Mouse (Mus musculus) heart, embryonic 12.5 days (tissue): ENCODE results near the gene Bsnd. TPM values are rescaled to one million over a fixed set of nuclear protein-coding genes. Genes with fewer than 3 reads are reported as not detected.

Experiments used
- ATAC-seq: fragments of 200-750 bp; cut with Nextera tagmentation; 2 replicates; pipeline ENCODE4 v1.8.0; 2017; ENCODE audit warnings: moderate TSS enrichment, moderate library complexity; ENCODE audit not compliant: insufficient number of reproducible peaks, low FRiP score
- H3K27ac ChIP-seq: fragments of 300-500 bp; sonication (generic); 2 replicates; pipeline ENCODE4 v1.5.1; 2016; ENCODE audit warnings: mild to moderate bottlenecking, moderate library complexity; ENCODE audit not compliant: poor library complexity, severe bottlenecking
- H3K27me3 ChIP-seq: fragments of 300-500 bp; sonication (generic); replicated peaks from 2 replicates; pipeline ENCODE4 v1.6.1; 2016; ENCODE audit warnings: mild to moderate bottlenecking, moderate library complexity
- H3K36me3 ChIP-seq: fragments of 300-500 bp; sonication (generic); 2 replicates; pipeline ENCODE4 v1.6.1; 2016; ENCODE audit warnings: mild to moderate bottlenecking, moderate library complexity
- H3K4me1 ChIP-seq: fragments of 300-500 bp; sonication (generic); replicated peaks from 2 replicates; pipeline ENCODE4 v1.6.1; 2016; ENCODE audit warnings: mild to moderate bottlenecking
- H3K4me2 ChIP-seq: fragments of 300-500 bp; sonication (generic); 2 replicates; pipeline ENCODE4 v1.6.1; 2016; ENCODE audit warnings: mild to moderate bottlenecking, moderate library complexity
- H3K4me3 ChIP-seq: fragments of 300-500 bp; sonication (generic); 2 replicates; pipeline ENCODE4 v1.5.1; 2016; ENCODE audit warnings: mild to moderate bottlenecking
- H3K9ac ChIP-seq: fragments of 300-500 bp; sonication (generic); 2 replicates; pipeline ENCODE4 v1.6.1; 2016; ENCODE audit warnings: mild to moderate bottlenecking, moderate library complexity
- H3K9me3 ChIP-seq: fragments of 300-500 bp; sonication (generic); replicated peaks from 2 replicates; pipeline ENCODE4 v1.6.1; 2016; ENCODE audit warnings: mild to moderate bottlenecking, moderate library complexity
- WGBS: fragments of 180-500 bp; shearing (Covaris S2); methylation state at CpG from one replicate; pipeline ENCODE4 v1.1.7; 2016; 5-methylcytosine and 5-hydroxymethylcytosine counted together
- polyA plus RNA-seq: library from polyadenylated mRNA; unstranded; fragments of >200 nt; fragmentation: Nextera tagmentation; extraction: Ambion mirVana; gene quantifications from 2 replicates; pipeline ENCODE4 v1.2.1, GENCODE M21; 2016

The Bsnd gene
- polyA plus RNA-seq, 1 experiment from 2014 or later = not detected

GRCm38 (mm10) chr4:106453108-106453507 lies 39.0 kb downstream of the Bsnd start:
- Histone ChIP-seq H3K9ac (no peak overlapping the region), H3K9me3 (peaks cover 3% of the 10 kb centered on the region; the same call in 1 of the 2 replicates), H3K4me3 (no peak overlapping the region), H3K4me2 (no peak overlapping the region), H3K27ac (no peak overlapping the region), H3K36me3 (no peaks in the 10 kb centered on the region), H3K4me1 (peaks cover 20% of the 10 kb centered on the region), H3K27me3 (no peaks in the 10 kb centered on the region)
- ATAC-seq = no peak
- 91% methylated on average over 5 of the region's 5 CpGs for WGBS

DNA sequence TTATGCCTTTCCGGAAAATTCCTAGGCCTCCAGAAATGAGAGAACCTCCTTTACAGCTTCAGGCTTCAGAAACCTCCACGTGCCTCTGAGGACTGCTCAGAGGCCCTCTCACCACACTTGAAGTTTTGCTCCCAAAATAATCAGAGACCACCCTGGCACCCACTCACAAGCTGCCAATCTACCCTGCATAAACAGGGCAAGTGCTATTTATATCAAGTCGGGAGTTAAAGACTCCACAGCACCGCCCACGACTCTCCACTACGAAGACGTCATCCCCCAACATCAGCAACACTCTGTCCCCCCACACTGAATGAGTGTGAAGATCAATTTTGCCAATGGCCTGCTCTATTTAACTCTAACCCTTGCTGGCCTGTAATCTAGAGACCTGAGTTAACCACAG lies 39.7 kb downstream of the Bsnd start:
- Histone ChIP-seq H3K4me3 (no peak overlapping the region), H3K27me3 (no peaks in the 10 kb centered on the region), H3K27ac (no peak overlapping the region), H3K9me3 (peaks cover 3% of the 10 kb centered on the region; the same call in 1 of the 2 replicates), H3K4me2 (no peak overlapping the region), H3K9ac (no peak overlapping the region), H3K36me3 (no peaks in the 10 kb centered on the region), H3K4me1 (peaks cover 20% of the 10 kb centered on the region)
- ATAC-seq = no peak
- WGBS = 37% methylated on average over 7 of the region's 7 CpGs

GRCm38 (mm10) chr4:106449306-106449705 lies 42.8 kb downstream of the Bsnd start:
- Histone ChIP-seq H3K9ac (no peak overlapping the region), H3K4me1 (peaks cover 20% of the 10 kb centered on the region), H3K4me3 (no peak overlapping the region), H3K9me3 (peaks cover 3% of the 10 kb centered on the region; the same call in 1 of the 2 replicates), H3K36me3 (no peaks in the 10 kb centered on the region), H3K27ac (no peak overlapping the region), H3K27me3 (no peaks in the 10 kb centered on the region), H3K4me2 (no peak overlapping the region)
- WGBS = 67% methylated on average over 8 of the region's 8 CpGs
- no peak for ATAC-seq

DNA sequence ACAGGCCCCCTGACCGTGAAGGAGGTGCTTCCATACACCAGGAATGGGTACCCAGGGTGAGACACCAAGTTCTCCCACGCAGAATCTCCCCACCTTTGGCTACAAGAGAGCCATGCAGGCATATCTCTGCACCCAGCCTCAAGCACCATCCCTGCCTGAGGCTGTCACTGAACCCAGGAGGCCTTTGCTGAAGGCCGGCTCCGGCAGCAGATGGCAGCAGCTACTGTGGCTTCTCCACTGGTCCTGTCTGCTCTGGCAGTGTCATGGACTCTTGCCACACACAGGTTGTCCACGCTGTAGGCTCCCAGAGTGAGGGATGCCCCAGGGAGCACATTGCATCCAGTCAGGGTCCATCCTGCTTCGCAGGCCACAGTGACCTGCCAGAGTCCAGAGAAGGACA lies 48.9 kb downstream of the Bsnd start:
- WGBS = 79% methylated on average over 6 of the region's 6 CpGs
- H3K4me2 ChIP-seq = no peak overlapping the region
- no peaks in the 10 kb centered on the region for H3K9me3 ChIP-seq
- no peaks in the 10 kb centered on the region for H3K4me1 ChIP-seq
- no peak overlapping the region for H3K4me3 ChIP-seq
- H3K9ac ChIP-seq = no peak overlapping the region
- H3K36me3 ChIP-seq = peaks cover 44% of the 10 kb centered on the region
- H3K27me3 ChIP-seq = no peaks in the 10 kb centered on the region
- no peak overlapping the region for H3K27ac ChIP-seq
- ATAC-seq = no peak

DNA sequence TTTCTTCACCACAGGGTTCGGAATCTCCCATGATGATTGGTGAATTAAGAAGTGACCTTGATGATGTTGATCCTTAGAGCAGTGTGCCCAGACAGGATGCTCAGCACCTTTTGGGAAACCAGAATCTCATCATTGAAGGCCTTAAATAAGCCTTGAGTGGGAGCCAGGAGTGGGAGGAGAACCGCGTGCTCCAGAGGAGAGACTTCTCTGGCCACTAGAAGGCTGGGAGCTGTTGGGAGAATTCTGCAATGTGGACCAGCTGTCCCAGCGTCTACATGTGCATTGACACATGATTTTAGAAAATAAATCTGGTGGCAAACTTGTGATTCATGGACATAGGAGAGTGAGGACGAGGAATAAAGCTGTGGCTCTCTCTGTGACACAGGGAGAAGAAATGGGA lies 53.3 kb downstream of the Bsnd start:
- Histone ChIP-seq H3K9me3 (no peaks in the 10 kb centered on the region), H3K4me3 (no peak overlapping the region), H3K27ac (no peak overlapping the region), H3K9ac (no peak overlapping the region), H3K4me1 (no peaks in the 10 kb centered on the region), H3K27me3 (no peaks in the 10 kb centered on the region), H3K36me3 (peaks cover 81% of the 10 kb centered on the region), H3K4me2 (no peak overlapping the region)
- 88% methylated on average over 5 of the region's 5 CpGs for WGBS
- no peak for ATAC-seq

GRCm38 (mm10) chr4:106437207-106437606 lies 54.9 kb downstream of the Bsnd start:
- Histone ChIP-seq H3K27ac (no peak overlapping the region), H3K4me2 (no peak overlapping the region), H3K36me3 (peaks cover 77% of the 10 kb centered on the region), H3K9me3 (no peaks in the 10 kb centered on the region), H3K27me3 (no peaks in the 10 kb centered on the region), H3K4me1 (no peaks in the 10 kb centered on the region), H3K4me3 (no peak overlapping the region), H3K9ac (no peak overlapping the region)
- 92% methylated on average over 5 of the region's 5 CpGs for WGBS
- ATAC-seq = no peak

- H3K9me3 ChIP-seq = no peaks in the 10 kb centered on the region
- H3K4me2 ChIP-seq = no peak overlapping the region
- peaks cover 77% of the 10 kb centered on the region for H3K36me3 ChIP-seq
- WGBS = 71% methylated on average over 4 of the region's 4 CpGs
- no peak overlapping the region for H3K27ac ChIP-seq
- no peak overlapping the region for H3K9ac ChIP-seq
- no peak for ATAC-seq
- no peaks in the 10 kb centered on the region for H3K27me3 ChIP-seq
- H3K4me1 ChIP-seq = no peaks in the 10 kb centered on the region
- H3K4me3 ChIP-seq = no peak overlapping the region
Measured at GRCm38 (mm10) chr4:106436475-106436874, 55.6 kb downstream of the Bsnd start.

DNA sequence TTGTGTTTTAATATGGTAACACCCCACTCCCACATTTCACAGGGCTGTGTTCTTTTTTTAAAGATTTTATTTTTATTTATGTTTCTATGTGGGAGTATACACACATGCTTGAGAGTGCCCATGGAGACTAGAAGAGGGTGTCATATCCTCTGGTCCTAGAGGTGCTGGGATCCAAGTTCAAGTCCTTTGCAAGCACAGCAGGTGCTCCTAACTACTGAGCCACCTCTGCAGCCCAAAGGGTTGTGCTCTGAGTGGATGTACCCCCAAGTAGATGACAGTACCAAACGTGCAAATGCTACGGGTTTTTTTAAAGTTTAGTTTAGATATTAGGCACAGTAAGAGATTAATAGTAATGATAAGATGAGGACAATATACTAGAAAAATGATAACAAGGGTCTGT lies 56.7 kb downstream of the Bsnd start:
- Histone ChIP-seq H3K27ac (no peak overlapping the region), H3K36me3 (peaks cover 78% of the 10 kb centered on the region), H3K4me3 (no peak overlapping the region), H3K9ac (no peak overlapping the region), H3K9me3 (no peaks in the 10 kb centered on the region), H3K4me2 (no peak overlapping the region), H3K4me1 (no peaks in the 10 kb centered on the region), H3K27me3 (no peaks in the 10 kb centered on the region)
- 81% methylated on average over 2 of the region's 2 CpGs for WGBS
- ATAC-seq = no peak

Other genes with a start within 250 kb of the Bsnd start
- gene Usp24, start 176.1 kb downstream of the Bsnd start, polyA plus RNA-seq = 10.4 and 10.6 TPM in 2 replicates
- 0.54 and 1.2 TPM in 2 replicates for gene Pcsk9, start 28.0 kb downstream of the Bsnd start, polyA plus RNA-seq
- gene Dhcr24, start 68.8 kb upstream of the Bsnd start, polyA plus RNA-seq = 3.9 and 4.7 TPM in 2 replicates
- gene Lexm, start 125.0 kb upstream of the Bsnd start, polyA plus RNA-seq = 0.50 and 1.5 TPM in 2 replicates
- 0.57 and 0.91 TPM in 2 replicates for gene Ttc22, start 130.1 kb upstream of the Bsnd start, polyA plus RNA-seq
- 12.3 and 13.6 TPM in 2 replicates for gene Pars2, start 158.8 kb upstream of the Bsnd start, polyA plus RNA-seq
- 55.6 and 57.7 TPM in 2 replicates for gene Ttc4, start 186.7 kb upstream of the Bsnd start, polyA plus RNA-seq
- 0.35 and 0.80 TPM in 2 replicates for gene Mroh7, start 238.6 kb upstream of the Bsnd start, polyA plus RNA-seq
- gene Fam151a, start 241.6 kb upstream of the Bsnd start, polyA plus RNA-seq = 0.13 TPM in 1 of 2 replicates, not detected in the other